ENCODE assay signal across 28 mouse cellular contexts in genomic region chr1:180462983-180463475, GRCm38 (mm10). TPM values are rescaled to one million over a fixed set of nuclear protein-coding genes. Genes with fewer than 3 reads are reported as not detected.
DNase-seq lines count a peak whose midpoint lies in the region; ATAC-seq lines count a peak whose summit lies in the region.
"Had no signal": no experiment of that assay in that cellular context is flagged by ENCODE, and none has a peak within 500 bp of the region (broad histone marks: within the 10 kb centered on the region; RNA-seq: fewer than 3 reads in every experiment).

No protein-coding gene starts in this region.

- H3K27ac ChIP-seq in heart, embryonic 16.5 days (ENCODE audit: low read length), result peak overlapping the region; percentile 57; the same call in 1 of the 2 replicates
- H3K27ac ChIP-seq in forebrain, embryonic 14.5 days (ENCODE audit: low read depth, low read length), result no peak overlapping the region
- no peak overlapping the region for H3K27ac ChIP-seq in forebrain, embryonic 11.5 days (ENCODE audit: low read depth, low read length)
- H3K27ac ChIP-seq: forebrain, embryonic 10.5 days; heart, embryonic 10.5 days; kidney, embryonic 15.5 days; limb, embryonic 13.5 days; lung, embryonic 15.5 days; stomach, embryonic 15.5 days had no signal

- no peak overlapping the region for H3K9ac ChIP-seq in heart, embryonic 16.5 days (ENCODE audit: low read length)
- H3K9ac ChIP-seq in forebrain, embryonic 14.5 days (ENCODE audit: low read length), result no peak overlapping the region
- no peak overlapping the region for H3K9ac ChIP-seq in forebrain, embryonic 11.5 days (ENCODE audit: low read length)
- H3K9ac ChIP-seq: embryonic facial prominence, embryonic 12.5 days; forebrain, postnatal 0 days; kidney, embryonic 15.5 days; limb, embryonic 13.5 days; lung, embryonic 15.5 days; neural tube, embryonic 15.5 days; stomach, embryonic 15.5 days had no signal

- 0 out of 2 replicates have a peak, but pooled peaks cover 3% of the 10 kb centered on the region for H3K9me3 ChIP-seq in heart, embryonic 16.5 days (replicated peaks; ENCODE audit: control insufficient read depth, low read length)
- H3K9me3 ChIP-seq in forebrain, embryonic 14.5 days (replicated peaks; ENCODE audit: control insufficient read depth, low read length), result no peaks in the 10 kb centered on the region
- no peaks in the 10 kb centered on the region for H3K9me3 ChIP-seq in forebrain, embryonic 11.5 days (ENCODE audit: control insufficient read depth, low read length)
- H3K9me3 ChIP-seq: embryonic facial prominence, embryonic 12.5 days; forebrain, embryonic 10.5 days; heart, embryonic 10.5 days; kidney, embryonic 15.5 days; lung, embryonic 15.5 days; neural tube, embryonic 15.5 days; stomach, embryonic 15.5 days had no signal

- intact Hi-C loops in heart, postnatal 36 days (cut with DNase I), result no loop called here

- peaks cover 13% of the 10 kb centered on the region for H3K4me1 ChIP-seq in heart, embryonic 16.5 days (ENCODE audit: control insufficient read depth, insufficient read depth, low read length)
- peaks cover 7% of the 10 kb centered on the region; the same call in 1 of the 2 replicates for H3K4me1 ChIP-seq in forebrain, embryonic 14.5 days (ENCODE audit: control insufficient read depth, insufficient read depth, low read length)
- H3K4me1 ChIP-seq in forebrain, embryonic 11.5 days (replicated peaks; ENCODE audit: control insufficient read depth, insufficient read depth, low read length), result no peaks in the 10 kb centered on the region

- no peaks in the 10 kb centered on the region for H3K27me3 ChIP-seq in heart, embryonic 16.5 days (ENCODE audit: control insufficient read depth, insufficient read depth, low read length)
- no peaks in the 10 kb centered on the region for H3K27me3 ChIP-seq in forebrain, embryonic 14.5 days (replicated peaks; ENCODE audit: control insufficient read depth, insufficient read depth, low read length)
- no peaks in the 10 kb centered on the region for H3K27me3 ChIP-seq in forebrain, embryonic 11.5 days (ENCODE audit: control insufficient read depth, insufficient read depth, low read length)
- H3K27me3 ChIP-seq: embryonic facial prominence, embryonic 12.5 days; kidney, embryonic 15.5 days; limb, embryonic 13.5 days; lung, embryonic 15.5 days; neural tube, embryonic 15.5 days; stomach, embryonic 15.5 days had no signal

- WGBS in heart, embryonic 16.5 days, result 88% methylated on average over 5 of the region's 5 CpGs
- 80% methylated on average over 5 of the region's 5 CpGs for WGBS in forebrain, embryonic 14.5 days
- 87% methylated on average over 5 of the region's 5 CpGs for WGBS in forebrain, embryonic 11.5 days

- no peak for ATAC-seq in heart, embryonic 16.5 days (replicated peaks; ENCODE audit: extremely low read depth, insufficient read depth, low FRiP score)
- ATAC-seq in common myeloid progenitor, adult 5-6 weeks (replicated peaks; ENCODE audit: low read depth, poor library complexity, severe bottlenecking), result 0 out of 2 replicates have a peak, but pooled peaks have one; percentile 32
- ATAC-seq in forebrain, embryonic 14.5 days, result no peak
- no peak for ATAC-seq in forebrain, embryonic 11.5 days (replicated peaks; ENCODE audit: low FRiP score)
- ATAC-seq: forebrain, postnatal 0 days; hindbrain, embryonic 16.5 days had no signal

- H3K4me3 ChIP-seq in heart, embryonic 16.5 days (ENCODE audit: low read length), result no peak overlapping the region
- H3K4me3 ChIP-seq in forebrain, embryonic 14.5 days (ENCODE audit: low read depth, low read length), result no peak overlapping the region
- no peak overlapping the region for H3K4me3 ChIP-seq in forebrain, embryonic 11.5 days (ENCODE audit: low read depth, low read length)
- H3K4me3 ChIP-seq: embryonic facial prominence, embryonic 12.5 days; forebrain, embryonic 10.5 days; heart, embryonic 10.5 days; kidney, embryonic 15.5 days; limb, embryonic 13.5 days; lung, embryonic 15.5 days; neural tube, embryonic 15.5 days; stomach, embryonic 15.5 days had no signal

- DNase-seq in heart, postnatal 36 days, result no peak
- peak; percentile 40 for DNase-seq in lung, postnatal 36 days
- no peak for DNase-seq in lung, postnatal 4 days
- no peak for DNase-seq in frontal cortex, postnatal 36 days (ENCODE audit: low spot score in 2 of 2)
- DNase-seq in forebrain, embryonic 14.5 days (ENCODE audit: low spot score), result no peak
- DNase-seq in forebrain, embryonic 11.5 days (ENCODE audit: low spot score), result no peak
- DNase-seq: adrenal gland, postnatal 14 days; B cell, adult 2 months; cerebellum, adult 11 months; cerebellum, adult 9-10 months; embryo, embryonic 11 days; forebrain, postnatal 0 days; kidney, adult 18-20 months; midbrain, embryonic 14.5 days; thymus, postnatal 14 days had no signal

- H3K4me2 ChIP-seq in heart, embryonic 16.5 days (ENCODE audit: low read depth, low read length), result no peak overlapping the region
- H3K4me2 ChIP-seq in forebrain, embryonic 14.5 days (ENCODE audit: low read length), result no peak overlapping the region
- H3K4me2 ChIP-seq in forebrain, embryonic 11.5 days (ENCODE audit: low read depth, low read length, severe bottlenecking), result no peak overlapping the region
- H3K4me2 ChIP-seq: embryonic facial prominence, embryonic 12.5 days; kidney, embryonic 15.5 days; limb, embryonic 13.5 days; liver, embryonic 11.5 days; lung, embryonic 15.5 days; neural tube, embryonic 15.5 days; stomach, embryonic 15.5 days had no signal

- no peaks in the 10 kb centered on the region for H3K36me3 ChIP-seq in heart, embryonic 16.5 days (ENCODE audit: control insufficient read depth, insufficient read depth)
- H3K36me3 ChIP-seq in forebrain, embryonic 14.5 days (ENCODE audit: control insufficient read depth, insufficient read depth, low read length), result no peaks in the 10 kb centered on the region
- H3K36me3 ChIP-seq in forebrain, embryonic 11.5 days (ENCODE audit: control insufficient read depth, insufficient read depth, low read length), result no peaks in the 10 kb centered on the region
- H3K36me3 ChIP-seq: embryonic facial prominence, embryonic 12.5 days; forebrain, embryonic 10.5 days; heart, embryonic 10.5 days; kidney, embryonic 15.5 days; limb, embryonic 13.5 days; lung, embryonic 15.5 days; neural tube, embryonic 15.5 days; stomach, embryonic 15.5 days had no signal

RNA-seq across cellular contexts. Expression of gene Stum, which starts 20.3 kb away (rescaled TPM):
- polyA plus RNA-seq in heart, embryonic 16.5 days (2015; fragmentation: Nextera tagmentation; extraction: Ambion mirVana), result 0.44 and 1.00 TPM in 2 replicates
- total RNA-seq in heart, postnatal 36 days (2021), result 1 to 10 TPM; 1.3 to 1.8 TPM
- total RNA-seq in common myeloid progenitor, adult 5-6 weeks (2017), result not detected in 2 replicates
- polyA plus RNA-seq in forebrain, embryonic 14.5 days (2014; fragmentation: Nextera tagmentation; extraction: Ambion mirVana), result 3.2 and 5.3 TPM in 2 replicates
- polyA plus RNA-seq in forebrain, embryonic 11.5 days (2014; fragmentation: Nextera tagmentation; extraction: Ambion mirVana), result 0.55 and 1.1 TPM in 2 replicates
- polyA plus RNA-seq: liver, embryonic 16.5 days had no signal
